Mouse (Mus musculus) intestine, embryonic 14.5 days (tissue): Measurements from ENCODE around the gene Hpse2. TPM values are rescaled to one million over a fixed set of nuclear protein-coding genes. Genes with fewer than 3 reads are reported as not detected.
A peak's percentile ranks its signal among the peaks of the same experiment; 100 is the strongest.

Experiments used
- ATAC-seq: fragments of 200-750 bp; cut with Nextera tagmentation; replicated peaks from 2 replicates; pipeline ENCODE4 v1.8.0; 2017; ENCODE audit warnings: low read depth, moderate number of reproducible peaks, moderate TSS enrichment, moderate library complexity; ENCODE audit not compliant: low FRiP score, low TSS enrichment
- DNase-seq: peaks from one replicate; pipeline ENCODE4 v3.0.0-alpha.2; 2018; ENCODE audit warnings: low spot score
- H3K27ac ChIP-seq: fragments of 300-500 bp; sonication (generic); 2 replicates; pipeline ENCODE4 v1.5.1; 2014; ENCODE audit warnings: low read depth, mild to moderate bottlenecking, control low read depth
- H3K27me3 ChIP-seq: fragments of 300-500 bp; sonication (generic); replicated peaks from 2 replicates; pipeline ENCODE4 v1.6.1; 2014; ENCODE audit warnings: low read length, control low read depth; ENCODE audit not compliant: control insufficient read depth, insufficient read depth
- H3K36me3 ChIP-seq: fragments of 300-500 bp; sonication (generic); 2 replicates; pipeline ENCODE4 v1.6.1; 2014; ENCODE audit warnings: low read length, control low read depth; ENCODE audit not compliant: control insufficient read depth, insufficient read depth
- H3K4me1 ChIP-seq: fragments of 300-500 bp; sonication (generic); replicated peaks from 2 replicates; pipeline ENCODE4 v1.6.1; 2014; ENCODE audit warnings: low read length, control low read depth, mixed read lengths; ENCODE audit not compliant: control insufficient read depth, insufficient read depth
- H3K4me2 ChIP-seq: fragments of 300-500 bp; sonication (generic); 2 replicates; pipeline ENCODE4 v1.6.1; 2014; ENCODE audit warnings: low read length
- H3K4me3 ChIP-seq: fragments of 300-500 bp; sonication (generic); 2 replicates; pipeline ENCODE4 v1.5.1; 2014; ENCODE audit warnings: low read depth, low read length, control low read depth, mixed read lengths
- H3K9ac ChIP-seq: fragments of 300-500 bp; sonication (generic); 2 replicates; pipeline ENCODE4 v1.6.1; 2014; ENCODE audit warnings: mild to moderate bottlenecking, low read length
- H3K9me3 ChIP-seq: fragments of 300-500 bp; sonication (generic); 2 replicates; pipeline ENCODE4 v1.6.1; 2016; ENCODE audit warnings: low read length, control low read depth; ENCODE audit not compliant: control insufficient read depth
- WGBS: fragments of 180-500 bp; shearing (Covaris S2); extraction: QIAGEN DNeasy Blood & Tissue Kit; methylation state at CpG from one replicate; pipeline ENCODE4 v1.1.7; 2014; 5-methylcytosine and 5-hydroxymethylcytosine counted together
- polyA plus RNA-seq: library from polyadenylated mRNA; unstranded; fragments of >200 nt; fragmentation: Nextera tagmentation; extraction: Ambion mirVana; gene quantifications from 2 replicates; pipeline ENCODE4 v1.2.1, GENCODE M21; 2014

Gene Hpse2
- polyA plus RNA-seq, 1 experiment from 2014 or later: 20.3 TPM

- Histone ChIP-seq H3K9me3 (no peaks in the 10 kb centered on the region), H3K4me2 (no peak overlapping the region), H3K4me1 (no peaks in the 10 kb centered on the region), H3K9ac (no peak overlapping the region), H3K27me3 (no peaks in the 10 kb centered on the region), H3K4me3 (no peak overlapping the region), H3K36me3 (no peaks in the 10 kb centered on the region), H3K27ac (no peak overlapping the region)
- 60% methylated on average over 5 of the region's 5 CpGs for WGBS
- no peak for ATAC-seq
- DNase-seq: no peak
These were observed 474.5 kb downstream of the Hpse2 start for GRCm38 (mm10) chr19:42913703-42914102.

GRCm38 (mm10) chr19:42909719-42910118, 478.4 kb downstream of the Hpse2 start:
- no peak overlapping the region for H3K4me3 ChIP-seq
- no peak for ATAC-seq
- 77% methylated on average over 4 of the region's 4 CpGs for WGBS

GRCm38 (mm10) chr19:42908553-42908952, 479.6 kb downstream of the Hpse2 start:
- Histone ChIP-seq H3K4me1 (peaks cover 16% of the 10 kb centered on the region), H3K36me3 (no peaks in the 10 kb centered on the region), H3K4me2 (no peak overlapping the region), H3K27me3 (no peaks in the 10 kb centered on the region), H3K9me3 (no peaks in the 10 kb centered on the region), H3K27ac (no peak overlapping the region), H3K9ac (no peak overlapping the region), H3K4me3 (no peak overlapping the region)
- DNase-seq: no peak
- 86% methylated on average over 6 of the region's 6 CpGs for WGBS
- ATAC-seq: no peak

More at GRCm38 (mm10) chr19:42909719-42910118, 478.4 kb downstream of the Hpse2 start:
- H3K27me3 ChIP-seq: no peaks in the 10 kb centered on the region
- no peaks in the 10 kb centered on the region for H3K9me3 ChIP-seq
- DNase-seq: no peak
- H3K4me1 ChIP-seq: peaks cover 5% of the 10 kb centered on the region
- no peak overlapping the region for H3K9ac ChIP-seq
- no peaks in the 10 kb centered on the region for H3K36me3 ChIP-seq
- no peak overlapping the region for H3K27ac ChIP-seq
- H3K4me2 ChIP-seq: no peak overlapping the region

DNA sequence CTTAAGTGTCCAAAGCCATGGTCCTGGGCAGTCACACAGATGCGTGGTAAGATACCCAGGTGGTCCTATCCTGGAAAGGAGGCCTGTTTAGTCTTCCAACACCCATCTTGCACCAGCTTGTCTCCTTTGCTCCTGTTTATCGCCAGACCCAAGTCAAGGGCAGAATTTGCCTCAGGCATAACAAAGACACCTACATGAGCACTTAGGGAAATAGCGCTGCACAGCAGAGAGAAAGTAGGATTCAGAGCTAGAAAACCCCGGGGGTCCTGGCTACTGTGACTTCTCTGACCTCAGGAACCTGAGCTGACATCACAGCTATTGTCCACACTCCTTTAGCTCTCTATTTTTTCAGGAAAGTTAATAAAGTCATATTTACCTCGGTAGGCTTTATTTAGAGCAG, 481.8 kb downstream of the Hpse2 start:
- DNase-seq: no peak
- H3K4me2 ChIP-seq: no peak overlapping the region
- H3K4me1 ChIP-seq: peaks cover 16% of the 10 kb centered on the region
- H3K27ac ChIP-seq: no peak overlapping the region
- no peaks in the 10 kb centered on the region for H3K36me3 ChIP-seq
- WGBS: 75% methylated on average over 5 of the region's 5 CpGs
- H3K9ac ChIP-seq: no peak overlapping the region
- H3K27me3 ChIP-seq: no peaks in the 10 kb centered on the region
- ATAC-seq: no peak
- no peaks in the 10 kb centered on the region for H3K9me3 ChIP-seq
- H3K4me3 ChIP-seq: no peak overlapping the region

GRCm38 (mm10) chr19:42904726-42905125, 483.4 kb downstream of the Hpse2 start:
- peak overlapping the region; percentile 70 for H3K27ac ChIP-seq
- ATAC-seq (peak; percentile 23; the same call in 1 of the 2 replicates), DNase-seq (peak; percentile 73)
- no peaks in the 10 kb centered on the region for H3K36me3 ChIP-seq
- no peak overlapping the region for H3K4me2 ChIP-seq
- no peak overlapping the region for H3K9ac ChIP-seq
- no peaks in the 10 kb centered on the region for H3K9me3 ChIP-seq
- WGBS: 21% methylated on average over 7 of the region's 7 CpGs
- peaks cover 16% of the 10 kb centered on the region for H3K4me1 ChIP-seq
- H3K27me3 ChIP-seq: no peaks in the 10 kb centered on the region
- no peak overlapping the region for H3K4me3 ChIP-seq

- H3K4me3 ChIP-seq: no peak overlapping the region
- H3K27me3 ChIP-seq: no peaks in the 10 kb centered on the region
- H3K4me2 ChIP-seq: no peak overlapping the region
- no peaks in the 10 kb centered on the region for H3K9me3 ChIP-seq
- H3K27ac ChIP-seq: peak overlapping the region; percentile 70
- DNase-seq (no peak), ATAC-seq (peak; percentile 43; the same call in 1 of the 2 replicates)
- H3K9ac ChIP-seq: no peak overlapping the region
- H3K4me1 ChIP-seq: peaks cover 16% of the 10 kb centered on the region
- WGBS: 38% methylated on average over 4 of the region's 4 CpGs
- H3K36me3 ChIP-seq: no peaks in the 10 kb centered on the region
These were observed 483.9 kb downstream of the Hpse2 start for GRCm38 (mm10) chr19:42904240-42904639.

DNA sequence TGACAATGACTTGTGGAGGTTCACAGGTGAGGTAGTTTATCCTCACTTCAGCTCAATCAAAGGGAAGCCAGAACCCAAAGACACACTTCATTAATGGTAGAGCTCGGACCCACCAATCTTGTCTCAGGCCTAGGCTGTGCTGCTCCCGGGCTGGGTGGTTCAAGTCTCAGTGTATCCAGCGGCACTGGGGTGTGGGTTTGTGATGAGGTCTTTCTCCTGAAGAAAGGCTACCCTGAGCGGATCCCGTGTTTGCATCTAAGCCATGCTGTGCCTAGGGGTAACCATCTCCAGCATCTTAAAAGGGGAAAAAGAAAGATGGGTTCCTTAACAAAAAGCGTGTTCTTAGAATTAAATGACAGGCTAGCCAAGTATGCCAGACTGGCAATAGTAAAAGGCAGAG, 484.3 kb downstream of the Hpse2 start:
- DNase-seq (no peak), ATAC-seq (no peak)
- no peaks in the 10 kb centered on the region for H3K36me3 ChIP-seq
- H3K9me3 ChIP-seq: no peaks in the 10 kb centered on the region
- no peak overlapping the region for H3K9ac ChIP-seq
- peaks cover 16% of the 10 kb centered on the region for H3K4me1 ChIP-seq
- H3K27ac ChIP-seq: peak overlapping the region; percentile 70; the same call in 1 of the 2 replicates
- no peak overlapping the region for H3K4me3 ChIP-seq
- no peaks in the 10 kb centered on the region for H3K27me3 ChIP-seq
- WGBS: 86% methylated on average over 6 of the region's 6 CpGs
- H3K4me2 ChIP-seq: no peak overlapping the region

GRCm38 (mm10) chr19:42902410-42903021, 485.6 kb downstream of the Hpse2 start:
- no peak overlapping the region for H3K4me2 ChIP-seq
- H3K36me3 ChIP-seq: no peaks in the 10 kb centered on the region
- H3K4me3 ChIP-seq: no peak overlapping the region
- DNase-seq (peak; percentile 32), ATAC-seq (no peak)
- no peak overlapping the region for H3K27ac ChIP-seq
- H3K9me3 ChIP-seq: no peaks in the 10 kb centered on the region
- H3K27me3 ChIP-seq: no peaks in the 10 kb centered on the region
- peaks cover 16% of the 10 kb centered on the region for H3K4me1 ChIP-seq
- WGBS: 71% methylated on average over 6 of the region's 6 CpGs
- no peak overlapping the region for H3K9ac ChIP-seq

GRCm38 (mm10) chr19:42891599-42891998, 496.6 kb downstream of the Hpse2 start:
- Histone ChIP-seq H3K4me3 (no peak overlapping the region), H3K9me3 (no peaks in the 10 kb centered on the region), H3K4me1 (peaks cover 9% of the 10 kb centered on the region; the same call in 1 of the 2 replicates), H3K36me3 (no peaks in the 10 kb centered on the region), H3K27ac (peak overlapping the region; percentile 69), H3K27me3 (no peaks in the 10 kb centered on the region), H3K9ac (no peak overlapping the region), H3K4me2 (no peak overlapping the region)
- DNase-seq (no peak), ATAC-seq (no peak)
- WGBS: 35% methylated on average over 5 of the region's 5 CpGs
